Mouse (Mus musculus): Measurements from ENCODE around the gene Cnr2. TPM values are rescaled to one million over a fixed set of nuclear protein-coding genes. Genes with fewer than 3 reads are reported as not detected.

Gene Cnr2
- 4.0 TPM for polyA plus RNA-seq (2014; fragmentation: Illumina TruSeq; extraction: RNeasy Lipid Tissue Mini Kit (QIAGEN cat#74804); ENCODE audit: insufficient read depth, low read depth, low replicate concordance)

GRCm38 (mm10) chr4:135895071-135895571 is at the start of gene Cnr2:
Gene Cnr2, plus strand, starts transcription at chr4:135895394.

GRCm38 (mm10) chr4:135855536-135856222 is 39.5 kb upstream of the Cnr2 start, which contains the start of gene Srsf10:
Gene Srsf10, plus strand, starts transcription at chr4:135855747.

GRCm38 (mm10) chr4:135873526-135874202 is 21.5 kb upstream of the Cnr2 start, which contains the start of gene Pnrc2:
Gene Pnrc2, minus strand, starts transcription at chr4:135873850.

GRCm38 (mm10) chr4:135920304-135921241 is 25.4 kb downstream of the Cnr2 start, which contains the start of gene Fuca1:
Gene Fuca1, plus strand, starts transcription at chr4:135920735.

GRCm38 (mm10) chr4:135946278-135946658 is 51.1 kb downstream of the Cnr2 start, which contains the start of gene Hmgcl:
Gene Hmgcl, plus strand, starts transcription at chr4:135946448.

GRCm38 (mm10) chr4:135963457-135964193 is 68.4 kb downstream of the Cnr2 start, which contains the start of gene Gale:
Gene Gale, plus strand, starts transcription at chr4:135963727.

Other genes starting within 250 kb of the Cnr2 start
- 3.2 TPM for gene Ifnlr1, start 209.1 kb upstream of the Cnr2 start, polyA plus RNA-seq (2014; fragmentation: Illumina TruSeq; extraction: RNeasy Lipid Tissue Mini Kit (QIAGEN cat#74804); ENCODE audit: insufficient read depth, low read depth, low replicate concordance)
- gene Il22ra1, start 167.2 kb upstream of the Cnr2 start, polyA plus RNA-seq (2014; fragmentation: Illumina TruSeq; extraction: RNeasy Lipid Tissue Mini Kit (QIAGEN cat#74804); ENCODE audit: insufficient read depth, low read depth, low replicate concordance) = 0.40 TPM
- gene Myom3, start 135.7 kb upstream of the Cnr2 start, polyA plus RNA-seq (2014; fragmentation: Illumina TruSeq; extraction: RNeasy Lipid Tissue Mini Kit (QIAGEN cat#74804); ENCODE audit: insufficient read depth, low read depth, low replicate concordance) = 1.7 TPM
- 50.1 TPM for gene Srsf10, start 39.6 kb upstream of the Cnr2 start, polyA plus RNA-seq (2014; fragmentation: Illumina TruSeq; extraction: RNeasy Lipid Tissue Mini Kit (QIAGEN cat#74804); ENCODE audit: insufficient read depth, low read depth, low replicate concordance)
- gene Pnrc2, start 21.5 kb upstream of the Cnr2 start, polyA plus RNA-seq (2014; fragmentation: Illumina TruSeq; extraction: RNeasy Lipid Tissue Mini Kit (QIAGEN cat#74804); ENCODE audit: insufficient read depth, low read depth, low replicate concordance) = 85.8 TPM
- 117 TPM for gene Fuca1, start 25.3 kb downstream of the Cnr2 start, polyA plus RNA-seq (2014; fragmentation: Illumina TruSeq; extraction: RNeasy Lipid Tissue Mini Kit (QIAGEN cat#74804); ENCODE audit: insufficient read depth, low read depth, low replicate concordance)
- gene Hmgcl, start 51.1 kb downstream of the Cnr2 start, polyA plus RNA-seq (2014; fragmentation: Illumina TruSeq; extraction: RNeasy Lipid Tissue Mini Kit (QIAGEN cat#74804); ENCODE audit: insufficient read depth, low read depth, low replicate concordance) = 50.8 TPM
- gene Gale, start 68.3 kb downstream of the Cnr2 start, polyA plus RNA-seq (2014; fragmentation: Illumina TruSeq; extraction: RNeasy Lipid Tissue Mini Kit (QIAGEN cat#74804); ENCODE audit: insufficient read depth, low read depth, low replicate concordance) = 14.7 TPM
- 72.0 TPM for gene Lypla2, start 77.2 kb downstream of the Cnr2 start, polyA plus RNA-seq (2014; fragmentation: Illumina TruSeq; extraction: RNeasy Lipid Tissue Mini Kit (QIAGEN cat#74804); ENCODE audit: insufficient read depth, low read depth, low replicate concordance)
- 27.2 TPM for gene Pithd1, start 91.9 kb downstream of the Cnr2 start, polyA plus RNA-seq (2014; fragmentation: Illumina TruSeq; extraction: RNeasy Lipid Tissue Mini Kit (QIAGEN cat#74804); ENCODE audit: insufficient read depth, low read depth, low replicate concordance)
- gene Eloa, start 126.4 kb downstream of the Cnr2 start, polyA plus RNA-seq (2014; fragmentation: Illumina TruSeq; extraction: RNeasy Lipid Tissue Mini Kit (QIAGEN cat#74804); ENCODE audit: insufficient read depth, low read depth, low replicate concordance) = 15.1 TPM
- 1,220 TPM for gene Rpl11, start 158.0 kb downstream of the Cnr2 start, polyA plus RNA-seq (2014; fragmentation: Illumina TruSeq; extraction: RNeasy Lipid Tissue Mini Kit (QIAGEN cat#74804); ENCODE audit: insufficient read depth, low read depth, low replicate concordance)
- 258 TPM for gene Id3, start 248.1 kb downstream of the Cnr2 start, polyA plus RNA-seq (2014; fragmentation: Illumina TruSeq; extraction: RNeasy Lipid Tissue Mini Kit (QIAGEN cat#74804); ENCODE audit: insufficient read depth, low read depth, low replicate concordance)